Mouse (Mus musculus) kidney, postnatal 4 days (tissue): ENCODE results near the gene Bco1.

Experiments used
- DNase-seq, 2 experiments: peaks; one replicate each; pipeline ENCODE4 v3.0.0; 2021; ENCODE audit warnings: mixed read lengths in 2 of 2

The Bco1 gene

DNA sequence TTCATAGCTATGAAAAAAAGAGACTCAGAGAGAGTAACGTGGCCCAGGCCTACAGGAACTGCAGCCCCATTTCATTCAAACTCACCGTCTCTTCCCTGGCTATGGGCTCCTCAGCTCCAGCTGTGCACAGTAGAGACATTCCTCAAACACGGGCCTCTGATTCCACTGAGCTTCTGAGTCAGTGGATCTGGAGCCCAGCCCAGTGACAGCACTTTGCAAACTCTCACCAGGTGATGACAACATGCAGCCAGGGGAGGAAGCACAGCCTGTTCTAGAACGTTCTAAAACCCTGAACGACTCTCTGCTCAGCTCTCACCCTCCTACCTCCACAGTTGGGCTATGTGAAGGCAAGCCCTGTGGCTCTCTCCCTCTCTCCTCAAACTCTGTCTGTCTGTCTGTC lies 1.6 kb upstream of the Bco1 start:
- DNase-seq = no peak

DNA sequence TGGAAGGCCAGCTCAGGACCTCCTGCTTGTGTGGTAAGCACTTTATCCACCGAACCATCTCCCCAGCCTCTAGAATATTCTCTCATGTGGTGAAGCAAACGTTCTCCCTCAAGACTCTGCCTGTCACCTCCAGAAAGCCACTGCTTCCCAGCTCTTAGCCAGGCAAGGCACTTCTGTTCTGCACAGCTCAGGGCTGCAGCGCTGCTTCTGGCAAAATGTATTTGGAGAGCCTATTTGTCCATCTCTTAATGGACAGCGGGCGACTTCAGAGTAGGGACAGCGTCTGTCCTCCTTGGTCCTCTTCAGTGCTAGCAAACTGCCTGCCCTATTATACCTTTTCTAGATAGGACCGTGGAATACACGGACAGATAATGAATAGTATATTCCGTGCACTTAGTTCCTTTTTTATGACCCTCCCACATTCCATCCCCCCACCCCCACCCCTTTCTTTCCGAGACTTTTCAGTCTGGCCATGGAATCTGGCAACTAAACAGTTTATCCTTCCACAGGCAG lies 1.5 kb downstream of the Bco1 start:
- DNase-seq = no peak

DNA sequence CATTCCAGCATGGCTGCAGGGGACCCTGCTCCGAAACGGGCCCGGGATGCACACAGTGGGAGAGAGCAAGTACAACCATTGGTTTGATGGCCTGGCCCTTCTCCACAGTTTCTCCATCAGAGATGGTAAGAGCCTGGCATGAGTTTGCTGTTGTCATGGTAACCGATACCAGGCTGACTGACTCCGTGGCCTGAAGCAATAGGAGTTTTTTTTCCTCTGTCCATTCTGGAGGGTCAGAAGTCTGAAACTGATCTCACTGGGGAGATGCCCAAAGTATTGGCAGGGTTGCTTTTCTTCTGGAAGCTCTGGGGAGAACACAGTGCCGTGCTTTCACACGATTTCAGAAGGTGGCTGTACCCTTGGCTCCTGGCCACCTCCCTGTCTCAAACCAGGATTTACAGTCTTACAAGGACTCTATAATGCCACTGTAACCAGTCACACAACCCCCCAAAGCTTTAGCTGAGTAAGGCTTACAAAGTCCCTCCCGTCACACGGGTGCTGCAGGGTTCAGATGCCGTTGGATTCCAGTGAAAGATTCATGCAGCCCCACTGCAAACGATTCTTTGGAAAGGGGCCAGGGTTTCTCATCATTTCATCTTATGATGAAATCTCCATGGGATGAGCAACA lies 2.0 kb downstream of the Bco1 start:
- no peak for DNase-seq

DNA sequence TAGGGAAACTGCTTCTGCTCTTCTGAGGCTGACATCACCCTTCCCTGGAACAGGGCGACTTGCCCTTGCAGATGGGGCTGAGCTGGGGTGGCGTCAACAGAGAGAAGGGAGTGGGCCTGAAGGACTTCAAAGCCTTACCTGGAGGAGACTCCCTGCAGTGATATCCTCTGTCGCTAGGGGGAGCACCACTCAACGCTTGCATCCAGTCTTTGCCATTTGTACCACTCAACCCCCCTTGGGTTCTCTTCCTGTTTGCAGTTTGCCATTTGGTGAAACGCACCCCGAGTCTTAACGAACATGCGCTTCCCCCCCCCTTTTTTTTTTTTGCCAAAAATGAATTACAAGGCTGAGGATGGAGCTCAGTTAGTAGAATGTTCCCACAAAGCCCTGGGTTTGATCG lies 11.9 kb downstream of the Bco1 start:
- peak; percentile 81 to 84 for DNase-seq

DNA sequence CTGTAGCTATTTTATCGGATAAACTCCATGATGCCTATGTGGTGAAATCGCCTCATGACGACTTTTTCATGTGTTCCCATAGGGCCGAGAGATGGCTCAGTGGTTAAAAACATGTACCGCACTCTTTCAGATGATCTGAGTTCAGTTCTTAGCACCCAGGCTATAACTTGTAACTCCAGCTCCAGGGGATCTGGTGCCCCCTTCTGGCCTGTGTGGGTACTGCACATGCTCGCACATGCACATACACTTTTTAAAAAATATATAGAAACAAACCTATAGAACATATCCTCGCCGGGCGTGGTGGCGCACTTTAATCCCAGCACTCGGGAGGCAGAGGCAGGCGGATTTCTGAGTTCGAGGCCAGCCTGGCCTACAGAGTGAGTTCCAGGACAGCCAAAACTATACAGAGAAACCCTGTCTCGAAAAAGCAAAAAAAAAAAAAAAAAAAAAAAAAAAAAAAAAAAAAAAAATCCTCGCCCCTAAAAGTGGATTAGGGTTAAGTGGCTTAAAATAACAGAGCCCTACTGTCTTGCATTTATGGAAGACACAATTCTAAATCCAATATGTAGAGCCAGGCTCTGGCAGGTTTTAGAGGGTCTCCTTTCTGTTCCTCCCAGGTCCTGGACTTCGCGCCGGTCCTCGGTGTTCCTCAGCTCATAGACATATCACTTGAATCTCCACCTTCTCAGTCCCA lies 13.5 kb downstream of the Bco1 start:
- no peak for DNase-seq

DNA sequence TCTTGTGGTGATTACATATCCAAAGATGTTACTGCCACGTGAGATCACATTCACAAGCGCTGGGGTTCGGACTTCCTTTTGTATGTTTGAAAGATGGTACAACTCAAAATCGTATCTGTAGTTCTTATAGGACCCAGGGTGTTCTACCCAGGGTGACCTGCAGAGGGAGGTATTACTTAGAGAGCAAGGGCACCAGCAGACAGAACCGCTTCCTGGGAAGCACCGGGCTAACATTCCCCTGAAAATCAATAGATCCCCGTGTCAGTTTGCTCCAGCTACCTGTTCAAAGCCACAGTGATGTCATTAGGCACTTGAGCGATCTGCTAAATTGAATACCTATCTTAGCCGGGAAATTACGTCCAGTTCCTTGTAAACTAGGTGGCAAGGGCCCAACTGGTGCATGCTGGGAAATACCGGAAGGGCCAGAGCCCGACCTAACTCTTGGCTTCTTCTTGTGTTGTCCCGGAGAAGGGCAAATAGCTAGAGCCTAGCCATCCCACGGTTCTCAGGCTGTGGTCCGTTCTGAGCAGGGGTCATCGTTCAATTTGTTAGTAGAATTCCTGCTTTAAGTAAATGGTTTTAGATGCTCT lies 14.2 kb downstream of the Bco1 start:
- DNase-seq = peak; percentile 81 to 84

DNA sequence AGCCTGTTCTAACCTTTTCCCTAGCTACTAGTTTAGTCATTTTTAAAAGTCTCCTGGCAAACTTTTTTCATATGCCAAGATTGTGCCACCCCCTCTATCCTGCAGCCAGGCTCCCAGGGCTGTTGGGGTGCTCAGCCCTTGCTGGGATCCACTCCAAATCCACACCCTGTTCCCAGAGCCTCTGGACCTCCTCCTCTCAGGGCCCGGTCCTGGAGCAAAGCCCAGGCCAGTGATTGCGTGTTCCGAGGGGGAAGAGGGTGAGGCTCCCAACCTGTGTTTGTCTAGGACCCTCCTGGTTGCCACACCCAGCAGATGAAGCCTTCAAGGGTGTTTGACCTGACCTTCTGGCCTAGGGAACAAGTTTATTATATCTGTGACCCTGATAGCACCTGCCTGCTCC lies 16.0 kb downstream of the Bco1 start:
- DNase-seq = no peak

DNA sequence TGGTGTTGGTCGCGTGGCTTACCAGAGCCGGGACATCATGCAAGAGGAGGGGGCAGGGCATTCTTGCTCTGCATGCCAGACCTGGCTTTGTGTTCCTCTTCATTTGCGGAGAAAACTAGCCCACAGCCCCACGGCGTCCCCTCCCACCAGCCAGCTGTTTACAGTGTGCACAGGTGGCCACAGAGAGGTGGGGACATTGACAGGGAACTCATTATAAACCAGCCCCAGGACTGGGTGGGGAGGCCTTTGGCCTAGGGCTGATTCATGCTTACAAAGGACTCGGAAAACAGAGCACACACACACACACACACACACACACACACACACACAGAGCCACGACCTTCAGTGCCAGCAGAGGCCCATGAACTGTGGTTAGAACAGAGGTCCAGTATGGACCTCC lies 16.6 kb downstream of the Bco1 start:
- no peak for DNase-seq

DNA sequence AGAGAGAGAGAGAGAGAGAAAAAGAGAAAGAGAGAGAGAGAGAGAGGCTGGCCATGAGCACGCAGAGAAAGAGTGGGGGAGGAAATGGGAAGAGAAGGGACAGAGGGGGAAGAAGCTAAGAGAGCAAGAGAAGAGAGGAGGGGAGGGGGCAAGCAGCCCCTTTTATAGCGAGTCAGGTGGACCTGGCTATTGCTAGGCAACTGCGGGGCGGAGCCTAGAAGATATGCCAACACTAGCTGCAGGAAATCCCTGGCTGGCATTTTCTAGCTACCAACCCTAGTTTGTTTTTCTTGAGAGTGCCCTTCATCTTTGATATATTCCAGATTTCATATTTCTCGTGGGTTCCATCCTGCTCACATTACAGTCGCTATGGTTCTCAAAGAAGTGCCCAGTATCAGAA lies 19.4 kb downstream of the Bco1 start:
- no peak for DNase-seq

DNA sequence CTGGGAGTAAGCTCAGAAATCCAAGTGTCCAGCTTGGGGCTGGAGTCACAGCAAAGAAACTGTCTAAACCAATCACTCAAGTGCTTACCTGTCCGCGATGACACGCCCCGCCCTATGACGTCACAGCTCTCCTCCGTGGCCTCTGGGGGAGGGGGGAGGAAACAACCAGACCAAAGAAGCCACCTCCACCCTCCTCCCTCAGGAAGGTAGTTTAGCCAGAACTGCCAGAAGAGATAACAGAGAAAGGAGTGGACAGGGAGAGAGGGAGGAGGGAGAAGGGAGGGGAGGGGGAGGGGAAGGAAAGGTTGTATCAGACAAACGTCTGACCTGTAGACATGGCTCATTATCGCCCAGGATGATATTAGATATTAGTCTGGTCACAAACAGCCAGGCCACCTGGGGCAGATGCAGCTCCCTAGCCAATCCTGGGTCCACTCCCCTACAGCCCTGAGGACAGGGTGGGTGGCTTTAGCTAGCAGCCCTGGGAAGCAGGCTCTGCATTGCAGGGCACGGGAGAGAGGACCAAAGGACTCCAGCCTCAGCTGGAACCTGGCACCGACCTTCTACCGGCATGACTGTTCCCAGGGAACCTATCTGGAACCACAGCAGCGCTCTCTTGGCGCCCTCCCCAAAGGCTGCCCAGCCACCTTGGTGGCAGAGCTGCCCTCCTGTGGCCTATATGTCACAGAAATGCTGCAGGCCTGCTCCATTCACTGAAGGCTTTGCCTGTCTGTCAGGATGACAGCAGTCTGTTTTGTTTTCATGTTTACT lies 20.2 kb downstream of the Bco1 start:
- peak; percentile 46 to 62 for DNase-seq

DNA sequence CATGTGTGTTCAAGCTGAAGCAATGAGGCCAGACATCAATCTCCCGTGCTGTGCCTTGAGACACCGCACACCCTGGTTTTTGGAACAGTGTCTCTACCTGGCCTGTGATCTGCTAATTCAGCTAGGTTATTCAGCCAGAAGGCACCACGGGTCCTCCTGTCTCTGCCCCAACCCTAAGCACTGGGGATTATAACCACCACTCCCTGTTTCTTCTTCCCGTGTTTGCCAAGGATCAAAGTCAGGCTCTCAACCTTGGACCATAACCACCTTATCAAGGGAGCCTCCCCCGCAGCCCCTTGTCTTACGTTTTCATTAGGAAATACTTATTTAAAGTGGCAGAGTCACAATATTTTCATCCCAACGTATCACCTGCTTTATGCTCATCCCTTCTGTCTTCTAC lies 20.9 kb downstream of the Bco1 start:
- no peak for DNase-seq

DNA sequence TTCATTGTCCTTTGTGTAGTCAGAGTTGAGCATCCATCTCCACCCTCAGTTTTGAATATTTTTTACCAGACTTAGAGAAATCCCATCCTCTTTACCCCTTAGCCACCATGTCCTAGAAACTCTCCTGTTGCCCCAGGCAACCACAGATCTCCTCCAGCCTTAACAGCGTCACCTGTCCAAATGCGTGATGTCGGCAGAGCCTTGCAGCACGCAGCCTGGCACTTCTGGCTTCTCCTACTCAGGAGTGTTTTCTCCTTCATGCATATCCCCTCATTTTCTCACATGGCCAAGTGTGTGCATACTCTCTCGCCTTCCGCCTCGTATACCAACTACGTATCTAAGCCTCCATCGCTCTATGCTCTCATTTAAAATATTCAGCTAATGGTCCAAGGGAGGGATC lies 22.8 kb downstream of the Bco1 start:
- no peak for DNase-seq

DNA sequence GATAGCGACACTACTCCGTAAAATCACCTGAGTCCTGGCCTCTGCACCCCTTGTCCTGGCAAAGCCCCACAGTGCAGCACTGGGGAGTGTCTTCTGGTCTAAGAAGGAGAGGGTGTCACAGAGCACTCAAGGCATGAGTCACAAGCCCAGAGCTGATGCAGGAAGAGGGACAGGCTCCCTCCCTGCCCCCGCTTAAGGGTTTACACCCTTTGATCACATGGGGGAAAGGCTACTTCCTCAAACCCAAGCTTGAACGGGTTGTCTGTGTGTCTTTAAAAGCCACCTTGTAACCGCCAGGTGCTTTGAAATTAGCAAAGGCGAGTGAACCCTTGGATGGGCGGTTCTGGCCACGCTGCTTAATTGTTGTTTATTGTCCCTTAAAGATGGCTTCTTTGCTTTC lies 25.6 kb downstream of the Bco1 start:
- DNase-seq = no peak

DNA sequence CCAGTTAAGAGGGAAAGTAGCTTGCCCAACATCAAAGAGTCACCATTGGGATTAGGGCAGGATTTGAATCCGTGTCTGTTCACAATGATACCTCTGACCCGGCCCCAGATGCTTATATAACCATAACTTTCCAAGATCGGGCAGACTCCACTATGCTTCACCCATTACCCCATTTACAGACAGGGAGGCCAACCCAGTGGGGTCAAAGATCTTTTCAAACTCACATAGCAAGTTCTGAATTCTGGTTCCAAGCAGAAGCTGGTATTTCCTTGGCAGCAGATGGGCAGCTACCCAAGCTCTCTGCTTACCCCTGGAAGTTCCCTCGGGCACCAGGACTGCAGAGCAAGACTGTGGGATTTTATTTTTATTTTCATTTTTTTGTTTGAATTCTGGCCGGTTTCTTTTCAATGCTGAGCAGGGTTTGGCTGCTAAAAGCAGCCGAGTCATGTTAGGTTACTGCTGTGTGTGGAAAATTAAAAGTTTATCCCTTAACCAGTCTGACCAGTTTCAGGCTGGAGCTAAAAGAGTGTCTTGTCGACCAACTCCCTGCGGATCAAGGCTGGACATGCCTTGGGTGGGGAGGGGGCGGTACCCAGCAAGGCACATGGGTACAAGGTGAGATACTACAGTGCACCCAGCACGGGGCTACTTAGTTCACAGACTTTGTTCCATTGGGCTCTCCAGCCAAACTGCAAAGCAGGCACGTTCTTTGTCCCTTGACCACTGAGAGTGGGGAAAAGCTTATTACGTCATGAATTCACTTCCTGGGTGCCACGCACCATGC lies 28.4 kb downstream of the Bco1 start:
- peak in 1 of 2 experiments; percentile 6 for DNase-seq

DNA sequence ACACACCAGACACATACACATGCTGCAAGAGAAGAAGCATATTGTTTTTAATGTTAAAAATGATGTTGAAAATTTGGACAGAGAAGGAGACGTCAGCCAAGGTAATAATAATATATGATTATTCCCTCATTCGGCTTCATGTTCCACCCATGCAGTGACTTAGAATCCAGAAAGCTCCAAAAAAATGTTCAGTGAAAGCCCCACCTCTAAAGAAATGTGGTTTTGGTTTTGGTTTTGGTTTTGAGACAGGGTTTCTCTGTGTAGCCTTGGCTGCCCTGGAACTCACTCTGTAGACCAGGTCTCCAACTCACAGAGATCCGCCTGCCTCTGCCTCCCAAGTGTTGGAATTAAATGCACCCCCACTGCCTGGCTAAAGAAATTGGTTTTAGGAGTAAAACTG lies 30.2 kb downstream of the Bco1 start:
- no peak for DNase-seq

DNA sequence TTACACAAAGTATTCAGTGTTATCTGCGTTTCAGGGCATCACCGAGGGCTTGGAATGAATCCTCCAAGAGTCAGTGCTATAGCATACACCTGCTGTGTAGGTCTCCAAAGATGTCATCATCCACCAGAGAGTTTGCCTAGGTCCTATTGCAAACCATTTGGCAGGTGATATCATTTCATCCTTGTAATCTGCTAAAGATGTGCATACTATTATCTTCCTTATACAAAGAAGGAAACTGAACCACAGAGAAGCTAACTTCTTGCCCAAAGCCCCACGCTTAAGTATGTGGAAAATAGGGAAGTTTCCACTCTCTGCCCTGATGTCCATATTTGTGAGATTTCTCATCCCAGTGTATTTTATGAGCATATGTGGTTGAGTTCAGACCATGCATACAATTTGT lies 30.8 kb downstream of the Bco1 start:
- DNase-seq = no peak

DNA sequence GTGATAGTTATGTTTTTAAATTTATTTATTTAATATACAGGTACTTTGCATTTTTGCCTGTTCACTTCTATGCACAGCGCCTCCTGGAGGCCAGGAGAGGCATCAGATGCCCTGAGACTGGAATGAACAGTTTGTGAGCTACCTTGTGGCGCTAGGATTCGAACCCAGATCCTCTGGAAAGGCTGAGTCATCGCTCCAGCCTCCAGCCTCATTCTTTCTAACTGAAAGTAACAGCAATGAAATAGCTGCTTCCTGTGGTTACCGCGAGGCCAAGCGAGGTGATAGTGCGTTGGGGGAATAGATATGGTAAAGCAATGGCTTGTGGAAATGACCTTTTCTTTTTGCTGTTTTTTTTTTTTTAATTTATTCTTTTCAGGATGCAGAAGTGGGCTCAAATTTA lies 31.4 kb downstream of the Bco1 start:
- DNase-seq = no peak

DNA sequence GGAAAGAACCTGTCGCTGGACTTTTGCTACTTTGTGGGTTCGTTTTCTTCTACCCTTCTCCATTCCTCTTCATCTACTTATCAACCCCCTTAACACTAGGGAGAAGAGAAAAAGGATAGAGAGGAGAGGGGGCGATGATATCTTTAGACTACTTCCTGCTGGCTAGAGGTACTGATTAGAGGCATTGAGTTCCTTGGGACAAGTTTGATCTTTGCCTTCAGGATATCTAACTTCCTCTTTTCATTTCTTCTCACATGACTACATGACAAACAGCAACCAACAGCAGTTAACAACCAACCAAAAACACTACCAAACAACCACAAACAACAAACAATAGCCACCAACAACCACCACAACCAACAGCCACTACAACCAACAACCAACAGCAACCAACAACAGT lies 38.0 kb downstream of the Bco1 start:
- DNase-seq = no peak

DNA sequence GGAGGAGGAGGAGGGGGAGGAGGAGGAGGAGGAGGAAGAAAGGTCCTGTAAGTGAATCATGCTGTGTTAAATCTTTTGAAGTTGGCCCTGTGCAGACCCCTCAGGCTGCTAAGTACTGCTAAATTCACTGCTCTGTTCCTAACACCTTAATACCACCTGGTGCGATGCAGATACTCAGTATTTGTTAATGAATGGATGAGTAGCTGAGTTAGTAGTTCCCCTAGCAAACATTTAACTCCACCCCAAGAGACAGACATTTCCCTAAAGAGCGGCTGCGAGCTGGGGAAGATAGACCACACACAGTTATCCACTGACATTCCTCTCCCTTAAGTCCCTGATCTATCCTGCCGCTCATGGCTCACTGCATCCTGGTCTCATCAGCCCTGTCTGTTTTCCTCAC lies 40.7 kb downstream of the Bco1 start:
- DNase-seq = no peak

DNA sequence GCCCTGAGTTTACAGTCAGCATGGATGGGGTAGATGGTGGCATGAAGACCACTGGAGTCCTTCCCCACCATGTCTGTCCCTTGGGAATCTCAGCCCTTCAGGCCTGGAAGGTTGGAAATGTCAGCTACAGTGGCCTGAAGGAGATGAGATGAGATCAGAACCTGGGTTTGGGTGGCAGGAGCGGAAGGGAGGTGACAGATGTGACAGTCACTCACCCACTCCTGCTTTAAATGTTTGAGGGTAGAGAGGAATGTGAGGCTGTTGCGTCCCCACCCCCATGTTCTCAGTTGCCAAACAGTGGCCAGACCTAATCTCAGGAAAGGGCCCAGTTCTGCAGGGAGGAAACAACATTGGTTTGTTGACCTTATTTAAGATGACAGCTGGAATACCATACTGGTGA lies 41.1 kb downstream of the Bco1 start:
- DNase-seq = peak in 1 of 2 experiments; percentile 15

DNA sequence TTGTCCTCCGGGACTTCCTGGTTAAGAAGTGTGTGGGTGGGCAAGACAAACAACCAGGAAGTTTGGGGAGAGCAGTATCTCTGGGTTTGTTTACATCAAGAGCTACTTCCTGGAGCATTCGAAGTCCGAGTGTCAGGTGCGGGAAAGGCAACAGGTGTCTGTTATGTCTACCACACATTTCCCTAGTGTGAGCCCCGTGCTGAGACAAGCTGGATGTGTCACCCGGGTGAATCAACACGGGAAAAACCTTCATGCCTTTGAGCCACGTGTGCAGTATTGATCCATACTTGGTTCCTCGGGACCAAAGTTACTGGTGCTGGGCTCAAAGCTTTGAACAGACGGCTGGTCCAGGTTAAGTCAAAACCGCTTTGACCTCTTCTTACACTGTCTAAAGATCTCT lies 41.7 kb downstream of the Bco1 start:
- DNase-seq = no peak

DNA sequence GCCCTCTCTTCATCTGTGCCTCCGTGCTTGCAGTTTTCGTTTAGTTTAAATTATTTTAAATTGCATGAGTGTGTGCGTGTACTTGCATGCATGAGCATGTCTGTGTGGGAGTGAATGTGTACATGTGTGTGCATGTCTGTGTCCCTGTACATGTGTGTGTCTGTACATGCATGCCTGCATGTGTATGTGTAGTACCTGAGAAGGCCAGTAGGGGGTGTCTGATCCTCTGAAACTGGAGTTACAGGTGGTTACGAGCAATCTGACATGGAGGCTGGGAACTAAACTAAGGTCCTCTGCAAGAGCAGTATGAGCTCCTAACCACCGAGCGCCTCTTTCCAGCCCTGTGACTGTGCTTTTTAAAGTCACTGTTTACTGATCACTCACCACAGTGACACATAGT lies 52.9 kb downstream of the Bco1 start:
- DNase-seq = no peak

DNA sequence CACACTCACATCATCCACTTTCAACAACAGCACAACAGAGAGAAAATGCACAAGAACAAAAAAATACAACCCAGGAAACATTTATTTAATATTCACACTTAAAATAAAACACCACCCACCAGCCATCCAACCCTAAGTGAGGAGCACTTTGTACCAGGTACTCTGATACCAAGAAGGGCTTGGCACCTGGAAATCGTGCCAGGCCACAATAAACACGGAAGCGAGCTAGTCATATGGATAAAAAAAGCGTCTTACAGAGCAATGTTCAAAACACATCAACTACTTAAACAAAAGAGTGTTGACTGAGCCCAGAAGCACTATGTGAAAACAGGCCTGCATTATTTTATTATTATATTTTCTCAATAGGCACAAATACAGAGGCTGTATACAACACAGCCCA lies 60.5 kb downstream of the Bco1 start:
- DNase-seq = no peak
